Mouse (Mus musculus) small intestine, adult 2 months (tissue): ENCODE results near the gene Olfr959. TPM values are rescaled to one million over a fixed set of nuclear protein-coding genes. Genes with fewer than 3 reads are reported as not detected.

Experiments used
- H3K27ac ChIP-seq: fragments of 200-500 bp; 2 replicates; pipeline ENCODE4 v1.5.1; 2012; ENCODE audit warnings: low read depth, low read length, control low read depth, inconsistent platforms; ENCODE audit not compliant: insufficient read depth
- H3K27me3 ChIP-seq: fragments of 200-500 bp; 2 replicates; pipeline ENCODE4 v1.6.1; 2012; ENCODE audit warnings: mild to moderate bottlenecking, moderate library complexity, low read length, inconsistent platforms; ENCODE audit not compliant: control insufficient read depth, insufficient read depth
- H3K36me3 ChIP-seq: fragments of 200-500 bp; 2 replicates; pipeline ENCODE4 v1.6.1; 2012; ENCODE audit warnings: mild to moderate bottlenecking, low read length, control low read depth, inconsistent platforms; ENCODE audit not compliant: control insufficient read depth, insufficient read depth
- H3K4me1 ChIP-seq: fragments of 200-500 bp; 2 replicates; pipeline ENCODE4 v1.6.1; 2012; ENCODE audit warnings: low read length, inconsistent platforms, mixed read lengths; ENCODE audit not compliant: control insufficient read depth, insufficient read depth, insufficient read length
- H3K4me3 ChIP-seq: fragments of 200-500 bp; 2 replicates; pipeline ENCODE4 v1.5.1; 2012; ENCODE audit warnings: low read depth, mild to moderate bottlenecking, control low read depth, inconsistent platforms, low read length, moderate library complexity
- CTCF ChIP-seq: fragments of 200-500 bp; IDR thresholded peaks from 2 replicates; pipeline ENCODE4 v1.5.1; 2012; ENCODE audit warnings: low read depth, mild to moderate bottlenecking, control low read depth, inconsistent platforms, low read length, moderate library complexity, mixed read lengths; ENCODE audit not compliant: insufficient replicate concordance, insufficient read length; ENCODE audit errors: extremely low read depth
- POLR2A ChIP-seq: fragments of 200-500 bp; IDR thresholded peaks from 2 replicates; pipeline ENCODE4 v1.6.1; 2012; ENCODE audit warnings: low read depth, mild to moderate bottlenecking, control low read depth, inconsistent platforms, low read length, moderate library complexity
- WGBS: fragments of 180-500 bp; shearing (Covaris S2); methylation state at CpG from one replicate; pipeline ENCODE4 v1.1.7; 2018; 5-methylcytosine and 5-hydroxymethylcytosine counted together
- polyA plus RNA-seq: library from polyadenylated mRNA; depleted of rRNA; stranded (reverse); fragments of >200 nt; gene quantifications from 2 replicates; pipeline ENCODE4 v1.2.3, GENCODE M21; 2012; rRNA removed

Gene Olfr959
- polyA plus RNA-seq, 1 experiment, result not detected

- Histone ChIP-seq H3K4me1 (no peaks in the 10 kb centered on the region), H3K27me3 (no peaks in the 10 kb centered on the region), H3K36me3 (no peaks in the 10 kb centered on the region), H3K4me3 (no peak overlapping the region), H3K27ac (no peak overlapping the region)
- TF ChIP-seq CTCF, result no peak
- TF ChIP-seq POLR2A, result no peak
- WGBS, result 93% methylated on average over 1 of the region's 1 CpGs
Observed at GRCm38 (mm10) chr9:39523616-39524285, 51.6 kb downstream of the Olfr959 start.

Other genes starting within 250 kb of the Olfr959 start
- not detected in 2 replicates for gene Olfr948, start 249.5 kb downstream of the Olfr959 start, polyA plus RNA-seq
- gene Olfr951, start 188.2 kb downstream of the Olfr959 start, polyA plus RNA-seq, result not detected in 2 replicates
- not detected in 2 replicates for gene Olfr952, start 148.4 kb downstream of the Olfr959 start, polyA plus RNA-seq
- gene Olfr954, start 118.9 kb downstream of the Olfr959 start, polyA plus RNA-seq, result not detected in 2 replicates
- gene Olfr955, start 103.6 kb downstream of the Olfr959 start, polyA plus RNA-seq, result not detected in 2 replicates
- gene Olfr44, start 81.6 kb downstream of the Olfr959 start, polyA plus RNA-seq, result not detected in 2 replicates
- gene Olfr957, start 59.8 kb downstream of the Olfr959 start, polyA plus RNA-seq, result not detected in 2 replicates
- not detected in 2 replicates for gene Olfr958, start 21.5 kb downstream of the Olfr959 start, polyA plus RNA-seq
- 0.22 and 0.74 TPM in 2 replicates for gene AW551984, start 28.8 kb upstream of the Olfr959 start, polyA plus RNA-seq
- not detected in 2 replicates for gene Olfr148, start 35.1 kb upstream of the Olfr959 start, polyA plus RNA-seq
- gene Olfr960, start 45.8 kb upstream of the Olfr959 start, polyA plus RNA-seq, result not detected in 2 replicates
- gene Olfr961, start 69.5 kb upstream of the Olfr959 start, polyA plus RNA-seq, result not detected in 2 replicates
- not detected in 2 replicates for gene Olfr963, start 91.6 kb upstream of the Olfr959 start, polyA plus RNA-seq
- not detected in 2 replicates for gene Olfr149, start 131.5 kb upstream of the Olfr959 start, polyA plus RNA-seq
- gene Olfr965, start 135.8 kb upstream of the Olfr959 start, polyA plus RNA-seq, result not detected in 2 replicates
- not detected in 2 replicates for gene Olfr150, start 155.4 kb upstream of the Olfr959 start, polyA plus RNA-seq
- not detected in 2 replicates for gene Olfr967, start 170.7 kb upstream of the Olfr959 start, polyA plus RNA-seq
- not detected in 2 replicates for gene Olfr968, start 207.7 kb upstream of the Olfr959 start, polyA plus RNA-seq
- not detected in 2 replicates for gene Olfr969, start 215.4 kb upstream of the Olfr959 start, polyA plus RNA-seq
- not detected in 2 replicates for gene Olfr970, start 233.3 kb upstream of the Olfr959 start, polyA plus RNA-seq